Mouse (Mus musculus) left cerebral cortex, postnatal 14 days (tissue): ENCODE measurements around the gene AB124611. TPM values are rescaled to one million over a fixed set of nuclear protein-coding genes. Genes with fewer than 3 reads are reported as not detected.

Experiments
- DNase-seq, 2 experiments: peaks; one replicate each; pipeline ENCODE4 v3.0.0; 2021 to 2022; ENCODE audit warnings: low spot score in 2 of 2, mixed read lengths in 1 of 2
- intact Hi-C: fragments of 180-260 bp; cut with DNase I; formaldehyde crosslinking; loops from one replicate; pipeline ENCODE4 v1.15.1; 2025
- total RNA-seq, 2 experiments: library from RNA; stranded (reverse); gene quantifications; 2 replicates each; pipeline ENCODE4 v1.2.3; 2021

Gene AB124611
- total RNA-seq, 2 experiments from 2014 or later, result 0.47 TPM; not detected in 1

DNA sequence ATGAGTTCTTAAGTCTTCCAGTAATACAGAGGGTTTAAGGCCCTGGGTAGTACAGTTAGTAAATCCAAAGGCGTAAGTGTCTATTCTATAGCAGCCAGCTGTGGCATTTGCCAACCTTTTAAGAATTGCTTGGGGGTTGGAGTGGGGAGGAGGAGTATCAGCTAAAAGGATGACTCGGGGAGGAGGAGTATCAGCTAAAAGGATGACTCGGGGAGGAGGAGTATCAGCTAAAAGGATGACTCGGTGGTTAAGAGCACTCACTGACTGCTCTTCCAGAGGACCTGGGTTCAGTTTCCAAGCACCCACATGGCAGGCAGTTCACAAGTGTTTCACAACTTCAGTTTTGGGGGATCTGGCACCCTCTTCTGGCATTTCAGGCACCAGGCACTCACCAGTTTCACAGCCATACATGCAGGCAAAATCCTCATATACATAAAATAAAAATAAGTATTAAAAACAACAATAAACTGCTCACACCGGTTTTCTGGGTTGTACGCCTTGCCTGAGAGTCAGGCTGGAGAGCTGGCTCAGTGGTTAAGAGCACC lies 29.3 kb downstream of the AB124611 start:
- DNase-seq, result no peak
- intact Hi-C loops, result no loop called here

DNA sequence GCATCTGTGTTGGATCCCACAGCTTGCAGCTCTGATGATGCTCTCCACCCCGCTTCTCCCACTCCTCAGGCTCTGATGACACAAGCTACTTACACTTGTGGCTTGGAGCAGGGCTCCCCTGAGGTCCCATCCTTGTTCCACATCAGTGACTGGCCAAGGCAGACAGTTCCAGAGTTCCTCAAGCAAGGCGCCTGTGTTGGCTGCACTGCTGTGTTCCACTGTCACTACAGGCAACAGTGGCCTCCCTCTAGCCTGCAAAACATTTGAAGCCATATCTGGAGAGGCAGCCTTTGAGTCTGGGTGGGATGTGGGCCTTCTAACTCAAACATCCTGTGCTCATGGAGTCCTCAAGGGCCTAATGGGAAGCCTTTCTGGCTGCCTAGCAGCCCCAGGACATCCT lies 31.0 kb downstream of the AB124611 start:
- intact Hi-C loops, result no loop called here

DNA sequence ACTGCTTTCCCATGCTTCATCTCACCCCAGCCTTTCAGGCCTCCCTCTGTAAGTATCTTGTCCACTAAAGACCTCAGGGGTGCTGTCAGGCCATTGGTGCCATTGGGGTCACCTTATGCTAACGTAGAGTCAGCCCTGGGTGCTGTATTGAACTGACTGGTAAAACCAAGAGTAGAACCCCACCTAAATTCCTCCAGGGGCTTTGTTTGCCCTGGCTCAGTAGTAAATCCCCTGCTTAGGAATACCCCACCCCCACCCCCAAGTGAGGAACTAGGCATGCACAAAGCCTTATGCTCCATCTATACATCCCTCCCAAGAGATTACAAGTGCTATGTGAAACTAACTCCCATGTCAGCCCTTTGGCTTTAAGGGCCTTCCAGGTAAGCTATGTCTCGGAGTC lies 31.6 kb downstream of the AB124611 start:
- intact Hi-C loops, result no loop called here
- DNase-seq, result no peak

More for the DNA sequence above, 31.0 kb downstream of the AB124611 start:
- no peak for DNase-seq

DNA sequence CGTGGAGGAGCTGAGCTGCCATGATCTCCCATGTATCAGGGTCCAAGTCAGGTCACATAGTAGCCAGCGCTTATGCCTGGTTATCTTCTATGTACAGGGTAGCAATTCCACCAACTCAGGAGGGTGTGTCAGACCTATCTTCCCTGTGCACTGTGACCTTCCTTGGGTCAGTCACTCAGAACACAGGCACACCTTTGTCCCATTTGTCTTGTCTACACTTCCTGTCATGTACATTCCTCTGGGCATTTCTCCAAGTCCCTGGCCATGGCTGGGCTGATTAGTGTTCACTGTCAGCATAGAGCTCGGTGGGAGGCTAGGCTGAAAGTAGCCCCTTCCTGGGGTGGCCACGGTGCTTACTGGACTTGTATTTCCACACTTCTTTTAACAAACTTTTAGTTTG lies 32.4 kb downstream of the AB124611 start:
- no peak for DNase-seq
- intact Hi-C loops, result no loop called here

DNA sequence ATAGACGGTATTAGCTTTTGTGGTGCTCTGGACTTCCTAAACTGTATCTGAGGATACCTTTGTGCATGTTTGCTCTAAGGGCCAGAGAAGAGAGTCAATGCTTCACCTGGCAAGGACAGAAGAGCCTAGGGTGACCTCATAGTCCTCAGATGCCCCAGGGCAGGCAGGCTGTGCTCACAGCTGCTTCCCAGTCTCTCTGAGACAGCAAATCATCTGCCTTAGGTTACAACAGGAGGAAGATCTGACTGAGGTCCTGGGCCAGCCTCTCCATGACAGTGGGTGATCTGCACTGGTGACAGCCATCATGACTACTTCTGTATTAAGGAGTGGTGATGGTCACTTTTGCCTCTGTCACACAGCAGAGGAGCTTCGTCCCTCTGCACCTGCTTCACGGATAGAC lies 33.2 kb downstream of the AB124611 start:
- DNase-seq, result no peak
- intact Hi-C loops, result no loop called here

DNA sequence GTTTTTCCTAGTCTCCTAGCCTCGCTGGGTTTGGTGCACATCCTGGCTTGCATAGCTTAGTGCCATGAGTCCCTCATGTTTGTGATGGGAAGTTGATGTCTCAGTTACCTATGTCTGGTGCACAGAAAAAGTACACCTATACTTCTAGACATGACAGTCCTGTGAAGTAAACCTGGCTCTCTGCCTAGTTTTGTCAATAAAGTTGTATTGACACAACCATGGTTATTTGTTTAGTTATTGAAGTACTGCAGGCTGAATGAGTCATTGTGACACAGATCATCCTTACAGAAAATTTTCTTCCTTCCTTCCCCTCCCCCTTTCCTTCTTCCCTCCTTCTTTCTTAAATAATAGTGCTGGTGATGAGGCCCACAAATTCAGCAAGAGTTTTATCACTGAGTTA lies 38.4 kb downstream of the AB124611 start:
- intact Hi-C loops, result no loop called here
- DNase-seq, result no peak

DNA sequence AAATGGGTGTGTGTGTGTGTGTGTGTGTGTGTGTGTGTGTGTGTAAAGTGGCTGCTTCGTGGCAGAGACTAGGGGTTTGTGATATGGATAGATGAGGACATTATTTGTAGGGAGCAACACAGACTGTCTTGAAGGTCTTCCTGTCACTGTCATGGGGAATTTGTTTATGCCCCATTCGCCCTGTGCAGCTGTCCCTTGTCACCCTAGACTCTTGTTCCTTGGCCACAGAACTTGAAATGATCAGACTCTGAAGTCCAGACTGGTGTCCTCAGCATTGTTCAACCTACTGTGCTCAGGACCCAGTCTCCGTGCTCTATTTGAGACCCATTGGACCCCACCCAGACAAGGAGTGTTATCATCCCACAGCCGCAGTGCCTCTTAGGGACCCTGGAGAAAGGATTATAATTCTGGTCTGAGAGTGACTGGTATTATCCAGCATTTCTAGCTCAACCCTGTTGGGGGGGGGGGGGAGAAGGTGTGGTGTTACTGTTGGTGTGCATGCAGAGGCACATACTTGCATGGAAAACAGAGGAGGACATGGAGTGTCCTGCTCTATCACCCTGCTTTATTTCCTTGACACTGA lies 39.1 kb downstream of the AB124611 start:
- DNase-seq, result no peak
- intact Hi-C loops, result no loop called here

DNA sequence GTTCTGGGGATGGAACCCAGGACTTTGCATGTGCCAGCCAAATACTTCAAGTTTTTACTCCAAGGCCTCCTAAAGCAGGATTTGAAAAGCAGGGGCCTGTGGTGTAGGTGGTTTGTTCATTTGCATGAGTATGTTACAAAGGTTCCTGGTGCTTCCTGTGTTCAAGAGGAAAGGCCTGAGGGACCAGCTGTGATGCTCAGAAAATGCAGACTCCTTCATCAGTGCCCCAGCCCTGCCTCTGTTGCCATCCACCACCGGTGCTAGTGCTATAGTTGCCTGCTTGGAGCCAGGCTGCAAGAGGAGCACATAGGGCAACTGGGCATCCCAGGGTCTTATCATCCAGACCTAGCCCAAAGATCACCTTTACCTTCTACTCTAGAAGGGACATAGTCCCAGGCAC lies 40.6 kb downstream of the AB124611 start:
- intact Hi-C loops, result no loop called here

DNA sequence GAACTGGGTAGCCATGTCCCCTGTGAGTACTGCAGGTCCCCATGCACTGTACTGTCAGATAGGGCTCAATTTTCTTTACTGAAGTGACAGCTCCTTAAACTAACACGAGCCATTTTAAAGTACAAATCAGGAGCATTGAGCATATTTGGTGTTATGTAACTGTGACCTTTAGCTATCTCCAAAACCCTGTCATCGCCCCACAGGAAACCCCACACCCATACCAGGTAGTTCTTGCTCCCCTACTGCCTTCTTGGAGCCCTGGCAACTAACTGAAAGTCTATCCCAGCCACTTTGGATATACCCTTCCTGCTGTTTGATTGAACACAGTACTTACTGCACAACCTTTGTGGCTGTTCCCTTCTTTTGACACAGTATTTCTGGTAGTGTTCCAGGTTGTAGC lies 41.1 kb downstream of the AB124611 start:
- DNase-seq, result no peak
- intact Hi-C loops, result no loop called here

More for the DNA sequence above, 40.6 kb downstream of the AB124611 start:
- DNase-seq, result no peak

DNA sequence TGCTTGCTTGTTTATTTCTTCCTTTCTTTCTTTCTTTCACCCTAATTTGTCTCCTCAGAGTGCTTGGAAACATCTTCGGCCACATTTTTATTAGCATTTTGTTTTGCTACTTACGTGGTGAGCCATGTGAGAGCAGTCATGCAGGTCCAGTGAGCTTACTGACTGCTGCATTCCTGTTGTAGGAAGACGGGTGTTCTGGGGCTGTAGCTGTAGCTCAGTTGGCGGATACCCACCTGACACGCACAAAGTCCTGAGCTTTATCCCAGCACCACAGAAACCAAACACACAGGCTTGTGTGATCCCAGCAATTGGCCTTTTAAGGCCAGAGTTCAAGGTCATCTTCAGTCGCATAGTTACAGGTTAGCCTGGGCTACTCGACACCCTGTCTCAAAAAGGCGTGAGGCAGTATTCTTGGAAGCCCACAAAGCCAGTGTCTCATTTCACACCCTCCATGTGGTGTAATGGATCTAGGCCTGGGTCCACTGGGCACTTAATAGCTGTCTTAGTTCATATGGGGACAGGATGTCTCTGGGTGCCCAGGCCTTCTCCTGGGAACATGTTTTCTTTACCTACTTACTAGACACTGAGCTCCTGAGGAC lies 42.8 kb downstream of the AB124611 start:
- no peak for DNase-seq
- intact Hi-C loops, result no loop called here

DNA sequence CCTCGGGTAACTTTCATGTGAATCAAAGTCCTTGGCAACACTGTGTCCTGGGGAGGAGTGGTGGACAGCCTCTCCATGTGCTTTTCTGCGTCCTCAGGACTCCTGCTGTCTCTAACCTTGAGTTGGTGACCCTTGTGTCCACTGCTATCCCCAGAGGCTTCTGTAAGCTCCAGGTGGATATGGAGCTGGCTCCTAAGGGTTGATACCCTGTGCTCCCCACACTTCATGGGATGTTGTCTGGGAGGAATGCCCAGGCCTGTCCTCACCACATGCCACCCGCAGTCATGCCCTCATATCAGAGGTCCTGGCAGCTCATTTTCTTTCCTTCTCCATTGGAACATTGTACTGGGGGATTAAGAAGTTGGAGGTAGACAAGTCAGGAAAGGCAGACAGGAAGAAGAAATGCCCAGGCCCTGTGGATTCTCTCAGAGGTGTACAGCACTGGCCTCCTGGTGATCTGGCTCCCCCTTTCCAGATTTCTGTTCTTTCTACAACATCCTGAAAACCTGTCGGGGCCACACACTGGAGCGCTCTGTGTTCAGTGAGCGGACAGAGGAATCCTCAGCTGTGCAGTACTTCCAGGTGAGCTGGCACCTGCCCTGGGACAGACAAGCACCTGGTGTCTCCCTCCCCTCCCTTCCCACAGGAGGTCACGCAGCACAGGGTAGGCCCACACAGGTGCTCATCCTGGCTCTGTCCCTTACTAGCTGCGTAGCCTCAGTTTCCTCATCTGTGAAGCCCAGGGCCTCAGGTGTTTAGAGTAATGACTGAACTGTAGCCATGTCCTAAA lies 48.2 kb downstream of the AB124611 start:
- intact Hi-C loops, result no loop called here
- no peak for DNase-seq

DNA sequence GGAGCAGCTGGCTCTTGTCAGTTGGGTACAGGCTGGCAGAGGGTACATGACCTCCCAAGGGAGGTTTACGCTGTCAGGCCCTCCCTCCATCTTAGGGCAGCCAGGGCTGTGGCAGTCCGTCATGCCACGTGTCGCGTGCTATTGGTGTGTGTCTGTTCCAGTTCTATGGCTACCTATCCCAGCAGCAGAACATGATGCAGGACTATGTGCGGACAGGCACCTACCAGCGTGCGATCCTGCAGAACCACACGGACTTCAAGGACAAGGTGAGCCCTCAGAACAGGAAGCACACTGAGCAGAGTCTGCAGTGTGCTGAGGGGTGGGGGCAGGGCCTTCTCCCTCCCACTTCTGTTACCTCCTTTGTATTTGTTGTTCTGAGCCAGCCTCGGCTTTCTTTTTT lies 49.3 kb downstream of the AB124611 start:
- intact Hi-C loops, result no loop called here
- DNase-seq, result no peak

DNA sequence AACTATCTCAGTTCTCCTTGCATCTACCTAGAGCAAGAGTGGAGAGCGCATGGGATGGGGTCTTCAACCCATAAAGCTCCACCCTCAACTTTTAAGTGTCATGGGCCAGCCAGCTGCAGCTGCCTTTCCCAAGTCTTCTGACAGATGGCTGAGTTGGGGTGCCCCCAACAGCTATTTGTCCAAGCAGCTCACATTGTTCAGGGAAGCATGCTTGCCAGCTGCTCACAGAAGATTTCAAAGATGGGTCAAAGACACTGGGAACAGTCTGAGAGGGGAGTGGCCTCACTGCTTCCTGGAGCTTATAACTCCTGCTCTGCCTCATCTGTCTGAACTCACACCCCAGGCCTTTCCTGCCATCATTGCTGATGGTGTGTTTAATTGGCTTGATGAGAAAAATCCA lies 50.3 kb downstream of the AB124611 start:
- intact Hi-C loops, result no loop called here

DNA sequence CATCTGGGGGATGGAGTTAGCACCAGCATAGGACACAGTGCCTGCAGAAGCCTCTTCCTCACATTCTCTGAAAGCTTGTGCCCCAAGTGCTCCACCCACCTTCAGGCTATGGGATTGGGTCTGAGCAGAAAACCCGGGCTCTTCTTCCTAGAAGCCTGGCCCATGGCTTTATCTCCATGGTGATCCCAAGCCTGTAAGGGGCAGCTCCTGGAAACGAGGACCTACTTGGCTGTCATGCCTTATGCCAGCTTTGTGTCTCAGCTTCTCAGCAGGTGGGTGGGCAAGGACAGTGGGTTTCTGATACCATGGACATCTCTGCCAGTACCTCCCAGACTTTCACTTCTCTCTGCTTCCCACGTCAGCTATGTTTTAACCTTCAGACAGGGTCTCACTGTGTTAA lies 52.2 kb downstream of the AB124611 start:
- DNase-seq, result no peak
- intact Hi-C loops, result no loop called here

More for the DNA sequence above, 50.3 kb downstream of the AB124611 start:
- no peak for DNase-seq

DNA sequence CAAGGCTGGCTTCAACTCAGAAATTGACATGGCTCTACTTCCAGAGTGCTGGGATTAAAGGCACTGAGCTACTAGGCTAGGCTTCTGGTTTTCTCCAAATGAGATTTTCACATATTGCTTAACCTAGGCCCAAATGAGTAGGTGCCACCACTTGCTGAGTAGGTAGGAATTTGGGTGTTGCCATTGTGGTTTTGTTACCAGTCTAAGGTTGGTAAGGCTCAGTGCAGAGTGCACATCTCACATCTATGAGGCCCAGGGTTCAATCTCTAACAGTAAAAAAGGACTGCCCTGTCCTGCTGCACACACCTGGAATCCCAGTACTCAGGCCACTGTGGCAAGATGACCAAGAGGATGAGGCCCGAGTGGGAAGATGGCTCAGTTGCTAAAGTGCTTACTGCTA lies 59.4 kb downstream of the AB124611 start:
- DNase-seq, result no peak
- intact Hi-C loops, result no loop called here

DNA sequence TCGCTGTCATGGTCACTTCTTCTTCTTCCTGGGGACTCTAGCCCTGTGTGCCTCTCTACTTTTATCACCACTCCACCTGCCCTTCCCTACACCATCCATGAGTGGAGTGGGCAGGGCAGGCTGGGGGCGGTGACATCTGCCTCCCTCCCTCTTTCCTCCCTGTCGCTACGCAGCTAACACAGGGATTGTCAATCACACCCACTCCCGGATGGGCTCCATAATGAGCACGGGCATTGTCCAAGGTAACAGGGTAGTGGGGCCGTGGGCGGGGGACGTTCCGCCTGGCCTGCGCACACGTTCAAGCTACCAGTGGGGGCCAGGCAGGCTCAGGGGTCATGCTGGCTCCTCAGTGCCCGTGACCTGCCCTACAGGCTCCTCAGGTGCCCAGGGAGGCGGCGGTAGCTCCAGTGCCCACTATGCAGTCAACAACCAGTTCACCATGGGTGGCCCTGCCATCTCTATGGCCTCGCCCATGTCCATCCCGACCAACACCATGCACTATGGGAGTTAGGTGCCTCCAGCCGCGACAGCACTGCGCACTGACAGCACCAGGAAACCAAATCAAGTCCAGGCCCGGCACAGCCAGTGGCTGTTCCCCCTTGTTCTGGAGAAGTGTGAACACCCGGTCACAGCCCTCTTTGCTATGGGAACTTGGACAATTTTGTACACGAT lies 61.8 kb downstream of the AB124611 start:
- peak in 1 of 2 experiments; percentile 63 for DNase-seq
- intact Hi-C loops, result no loop called here

DNA sequence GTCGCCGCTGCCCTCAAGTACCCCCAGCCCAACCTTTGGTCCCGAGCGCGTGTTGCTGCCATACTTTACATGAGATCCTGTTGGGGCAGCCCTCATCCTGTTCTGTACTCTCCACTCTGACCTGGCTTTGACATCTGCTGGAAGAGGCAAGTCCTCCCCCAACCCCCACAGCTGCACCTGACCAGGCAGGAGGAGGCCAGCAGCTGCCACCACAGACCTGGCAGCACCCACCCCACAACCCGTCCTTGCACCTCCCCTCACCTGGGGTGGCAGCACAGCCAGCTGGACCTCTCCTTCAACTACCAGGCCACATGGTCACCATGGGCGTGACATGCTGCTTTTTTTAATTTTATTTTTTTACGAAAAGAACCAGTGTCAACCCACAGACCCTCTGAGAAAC lies 62.4 kb downstream of the AB124611 start:
- intact Hi-C loops, result no loop called here
- DNase-seq, result no peak

DNA sequence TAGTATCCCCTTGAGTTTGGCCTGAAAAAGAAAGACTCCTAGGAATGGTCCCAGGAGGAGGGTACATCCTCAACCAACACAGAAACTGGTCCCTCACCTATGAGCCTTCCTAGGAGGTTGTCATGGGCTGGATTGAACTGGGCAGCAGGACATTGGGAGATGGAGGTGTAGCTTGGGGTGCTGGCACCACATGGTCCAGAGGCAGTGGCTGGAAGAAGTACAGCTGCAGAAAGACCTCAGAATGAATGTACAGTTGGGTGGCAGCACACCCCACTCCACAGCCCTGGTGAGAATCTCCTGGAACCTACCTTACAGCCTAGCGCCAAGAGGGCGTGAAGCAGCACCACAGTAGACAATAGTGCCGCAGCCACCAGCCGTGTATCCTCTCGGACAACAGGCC lies 63.6 kb downstream of the AB124611 start:
- DNase-seq, result no peak
- intact Hi-C loops, result no loop called here

DNA sequence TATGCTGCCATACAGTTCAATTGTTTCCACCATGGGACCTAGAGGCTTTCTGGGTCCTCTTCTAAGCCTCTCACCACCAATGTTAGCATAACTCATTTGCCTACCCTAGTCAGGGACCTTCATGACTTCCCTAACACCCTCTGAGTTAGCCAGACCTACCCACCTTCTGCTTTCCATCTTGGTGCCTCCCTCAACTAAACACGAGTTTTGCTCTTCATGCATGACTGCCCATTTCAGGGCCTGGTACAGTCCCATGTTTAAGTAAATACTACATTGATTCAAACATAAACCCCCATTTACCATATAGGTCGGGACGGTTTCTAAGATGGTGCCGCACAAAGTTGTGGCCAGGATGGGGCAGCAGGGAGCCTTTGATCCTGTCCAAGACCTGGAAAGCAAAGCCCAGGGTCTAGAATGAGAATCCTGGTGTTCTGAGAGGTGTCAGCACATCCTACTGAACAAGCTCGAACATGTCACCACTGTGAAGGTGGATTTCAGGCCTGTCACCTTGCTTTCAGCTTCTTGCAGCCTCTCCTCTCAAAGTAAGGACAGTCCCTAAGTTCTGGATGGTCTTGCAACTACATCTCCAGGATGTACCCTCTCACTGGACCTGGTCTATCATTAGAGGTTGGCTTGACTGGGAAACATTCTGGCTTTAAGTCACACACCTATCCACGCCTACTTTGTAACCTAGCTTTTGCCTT lies 65.3 kb downstream of the AB124611 start:
- DNase-seq, result no peak
- intact Hi-C loops, result no loop called here
